Mouse (Mus musculus): ENCODE data around the gene Zzef1.

Zzef1 gene

DNA sequence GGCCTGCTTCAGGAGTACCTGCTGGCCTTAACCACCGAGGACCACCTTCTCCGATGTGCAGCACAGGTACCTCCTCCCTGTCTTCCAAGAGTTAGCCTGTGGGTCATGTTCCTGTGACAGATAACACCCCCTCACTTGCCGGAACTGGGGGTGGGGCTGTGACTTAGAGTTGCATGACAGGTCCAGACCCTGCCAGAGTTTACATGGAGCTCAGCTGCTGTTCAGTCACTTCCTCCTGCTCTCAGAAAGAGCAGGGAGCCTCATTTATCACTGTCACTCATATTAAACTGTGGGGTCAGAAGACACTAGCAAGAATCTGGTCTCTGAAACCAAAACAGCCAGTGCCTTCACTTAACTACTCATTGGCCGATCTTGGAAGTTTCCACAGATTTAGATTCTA is 127.1 kb downstream of the Zzef1 start:
- no peak for DNase-seq

GRCm38 (mm10) chr11:72924458-72924857 is 128.4 kb downstream of the Zzef1 start:
- no peak for DNase-seq

DNA sequence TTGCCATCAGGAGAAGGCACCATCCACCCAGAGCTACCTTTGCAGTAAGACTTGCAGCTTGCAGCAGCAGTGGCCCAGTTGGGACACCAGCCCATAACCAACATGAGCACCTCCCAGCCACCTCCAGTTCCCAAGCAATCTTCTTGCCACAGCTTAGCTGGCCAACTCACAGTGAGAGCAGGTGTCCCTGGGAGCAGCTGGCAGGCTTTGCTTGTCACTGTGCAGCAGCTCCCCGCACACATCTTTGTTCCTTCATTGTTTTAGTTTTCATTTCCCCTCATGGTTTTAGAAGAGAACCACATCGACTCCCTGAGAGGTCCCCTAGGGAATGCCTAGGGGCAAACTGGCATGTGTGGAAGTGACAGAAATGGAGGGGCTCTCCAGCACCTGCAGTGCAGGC is 129.0 kb downstream of the Zzef1 start:
- DNase-seq: no peak

GRCm38 (mm10) chr11:72926226-72926890 is 130.3 kb downstream of the Zzef1 start:
- peak; percentile 34 for DNase-seq

DNA sequence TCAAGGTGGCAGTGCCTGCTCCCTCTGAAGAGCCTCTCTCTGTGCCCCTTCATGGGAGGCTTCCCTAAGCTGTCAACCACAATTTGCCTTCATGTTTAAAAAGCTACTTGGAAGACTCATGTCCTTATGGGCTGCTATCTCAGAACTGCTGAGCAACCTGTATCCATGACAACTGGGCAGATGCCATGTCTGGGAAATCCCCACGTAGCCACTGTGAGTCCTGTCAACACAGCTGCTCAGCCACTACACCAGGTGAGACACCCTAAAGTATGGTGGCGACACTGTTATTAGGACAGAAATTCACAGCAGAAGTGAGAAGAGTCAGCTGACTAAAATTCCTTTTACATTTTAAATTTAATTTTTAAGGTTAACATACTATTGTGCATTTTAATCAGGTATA is 132.5 kb downstream of the Zzef1 start:
- DNase-seq: no peak

DNA sequence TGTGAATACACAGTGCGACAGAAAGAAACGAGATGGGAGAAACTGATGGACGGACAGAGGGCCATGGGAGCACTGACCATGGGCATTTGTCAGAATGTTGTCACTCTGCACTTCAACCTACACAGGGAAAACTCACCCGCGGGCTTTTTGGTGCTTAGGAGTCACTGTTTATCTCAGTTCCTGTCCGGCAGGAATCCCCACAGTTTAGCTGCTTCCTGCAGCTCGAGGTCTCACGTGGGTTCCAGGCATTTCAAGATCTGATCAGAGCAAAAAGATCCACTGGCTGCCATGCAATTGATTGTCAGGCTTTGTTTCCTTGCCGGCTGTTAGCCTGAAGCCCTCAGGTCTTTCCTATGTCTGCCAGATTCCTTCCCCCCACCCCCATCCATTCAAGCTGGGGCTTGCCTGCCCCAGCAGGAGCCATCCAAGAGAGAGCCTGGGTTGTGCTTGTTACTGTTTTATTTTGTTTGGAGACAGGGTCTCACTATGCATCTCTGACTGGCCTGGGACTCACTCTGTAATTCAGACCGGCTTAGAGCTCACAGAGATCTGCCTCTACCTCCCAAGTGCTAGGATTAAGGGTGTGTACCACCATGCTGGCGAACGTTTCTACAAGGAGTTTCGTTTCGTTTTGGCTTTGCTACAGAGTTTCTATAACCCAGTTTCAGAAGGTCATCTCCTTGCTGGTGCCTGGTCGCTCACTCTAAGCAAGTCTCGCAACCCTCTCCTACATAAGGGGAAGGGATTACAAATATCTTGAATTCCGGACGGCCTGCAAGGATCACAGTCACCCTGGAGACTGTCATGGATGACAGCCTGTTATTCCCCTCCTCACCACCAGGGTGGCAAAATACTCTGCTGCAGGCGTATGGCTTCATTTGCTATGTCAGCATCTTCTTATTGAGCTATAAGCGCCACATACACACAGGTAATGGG is 144.4 kb downstream of the Zzef1 start:
- DNase-seq: no peak

DNA sequence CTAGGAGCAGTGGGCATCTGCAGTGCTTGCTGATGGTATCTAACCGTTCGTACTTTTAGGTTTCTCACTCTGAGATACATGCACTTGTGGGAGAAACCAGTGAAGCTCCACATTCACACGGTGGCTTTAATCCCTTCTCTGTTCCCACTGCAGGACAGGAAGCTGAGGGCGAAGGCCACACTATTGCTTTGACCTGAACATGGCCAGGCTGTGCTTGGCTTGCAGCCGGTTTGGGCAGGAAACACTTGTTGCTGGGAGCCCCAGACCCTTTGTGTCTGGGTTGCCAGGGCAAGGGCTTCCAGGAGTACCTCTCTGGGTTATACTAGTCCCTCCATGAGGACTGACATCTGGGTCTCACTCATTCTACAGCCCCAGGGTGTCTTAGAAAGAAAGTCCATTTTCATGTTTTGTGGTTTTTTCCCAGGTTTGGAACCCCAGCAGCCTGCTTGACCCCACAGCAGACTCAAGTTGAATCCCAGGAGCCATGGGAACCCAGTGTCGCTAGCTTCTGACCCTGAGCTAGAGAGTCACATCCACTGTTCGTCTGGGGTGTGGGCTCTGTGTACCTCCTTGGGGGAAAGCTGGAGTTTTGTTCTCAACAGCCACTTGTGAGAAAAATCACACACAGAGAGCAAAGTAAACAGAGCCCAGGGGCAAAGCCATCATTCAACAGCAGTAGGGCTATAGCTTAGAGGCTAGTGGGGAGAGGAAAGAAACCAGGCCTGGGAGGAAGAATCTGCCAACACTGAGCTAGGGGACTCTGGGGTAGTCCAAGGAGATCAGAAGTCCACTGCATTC is 149.2 kb downstream of the Zzef1 start:
- no peak for DNase-seq

GRCm38 (mm10) chr11:72945875-72946559 is 150.0 kb downstream of the Zzef1 start:
- DNase-seq: no peak

- DNase-seq: no peak
These were observed 150.6 kb downstream of the Zzef1 start for GRCm38 (mm10) chr11:72946560-72947119.

GRCm38 (mm10) chr11:72947840-72948239 is 151.8 kb downstream of the Zzef1 start:
- DNase-seq: no peak

- DNase-seq: no peak
These were observed 152.2 kb downstream of the Zzef1 start for GRCm38 (mm10) chr11:72948254-72948653.

DNA sequence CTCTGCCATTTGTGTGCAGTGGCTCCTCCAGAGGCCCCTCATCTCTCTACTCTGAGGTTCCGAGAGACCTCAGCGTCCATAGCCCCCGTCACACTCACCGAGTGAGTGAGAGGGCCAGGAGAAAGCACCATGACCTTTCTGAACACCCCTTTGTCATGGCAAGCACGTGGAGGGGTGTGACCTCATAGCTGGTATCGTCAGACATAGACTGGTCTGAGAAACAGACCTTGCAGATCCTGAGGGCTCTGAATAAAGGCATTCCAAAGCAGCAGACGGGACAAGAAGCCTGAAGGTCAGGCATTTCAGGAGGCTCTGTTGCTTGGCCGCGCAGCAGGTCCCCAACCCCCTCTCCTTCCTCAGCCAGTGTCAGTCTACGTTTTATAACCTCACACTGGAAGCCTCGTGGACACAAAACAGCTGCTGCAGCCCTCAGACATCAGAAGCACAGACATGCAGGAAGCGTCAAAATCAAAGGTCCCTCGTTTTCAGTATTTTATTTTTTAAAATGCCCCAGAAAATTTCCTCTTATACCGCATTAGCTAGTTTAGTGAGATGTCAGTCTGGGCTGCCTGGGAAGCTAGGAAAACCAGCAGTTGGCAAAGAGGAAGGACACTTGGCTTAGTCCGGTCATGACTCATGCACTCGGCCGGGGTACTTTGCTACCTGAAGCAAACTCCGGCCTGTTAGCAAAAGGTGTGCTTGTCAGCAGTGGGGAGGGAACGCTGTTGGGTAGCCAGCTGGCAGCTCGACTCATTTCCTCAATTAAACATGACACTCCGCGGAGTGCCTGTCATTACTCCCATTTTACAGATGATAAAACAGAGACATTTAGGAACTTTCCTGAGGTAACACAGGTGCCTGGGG is 155.3 kb downstream of the Zzef1 start:
- DNase-seq: no peak

- DNase-seq: no peak
These were observed 156.2 kb downstream of the Zzef1 start for GRCm38 (mm10) chr11:72952226-72952625.

DNA sequence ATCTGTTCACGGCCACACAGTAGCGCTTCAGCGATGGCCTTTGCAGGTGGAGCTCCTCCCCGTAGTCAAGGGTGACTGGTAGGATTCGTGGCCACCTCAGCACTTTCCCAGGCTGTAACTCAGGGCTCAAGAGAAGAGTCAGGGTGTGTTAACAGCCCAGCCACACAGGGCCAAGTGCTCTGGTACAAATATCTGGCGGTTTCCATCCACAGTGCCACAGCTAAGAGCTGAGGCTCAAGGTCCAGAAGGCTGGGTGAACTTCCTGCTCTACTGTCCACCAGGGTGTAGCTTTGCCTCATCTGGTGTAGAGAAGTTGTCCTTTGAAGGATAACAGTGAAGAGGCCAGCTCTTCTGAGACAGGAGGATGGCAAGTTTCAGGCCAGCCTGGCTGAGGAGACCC is 156.7 kb downstream of the Zzef1 start:
- DNase-seq: no peak

- no peak for DNase-seq
These were observed 157.1 kb downstream of the Zzef1 start for GRCm38 (mm10) chr11:72953116-72953439.

- DNase-seq: no peak
These were observed 157.6 kb downstream of the Zzef1 start for GRCm38 (mm10) chr11:72953440-72954151.

GRCm38 (mm10) chr11:72954216-72954615 is 158.2 kb downstream of the Zzef1 start:
- DNase-seq: no peak

GRCm38 (mm10) chr11:72955339-72955974 is 159.4 kb downstream of the Zzef1 start:
- DNase-seq: no peak

DNA sequence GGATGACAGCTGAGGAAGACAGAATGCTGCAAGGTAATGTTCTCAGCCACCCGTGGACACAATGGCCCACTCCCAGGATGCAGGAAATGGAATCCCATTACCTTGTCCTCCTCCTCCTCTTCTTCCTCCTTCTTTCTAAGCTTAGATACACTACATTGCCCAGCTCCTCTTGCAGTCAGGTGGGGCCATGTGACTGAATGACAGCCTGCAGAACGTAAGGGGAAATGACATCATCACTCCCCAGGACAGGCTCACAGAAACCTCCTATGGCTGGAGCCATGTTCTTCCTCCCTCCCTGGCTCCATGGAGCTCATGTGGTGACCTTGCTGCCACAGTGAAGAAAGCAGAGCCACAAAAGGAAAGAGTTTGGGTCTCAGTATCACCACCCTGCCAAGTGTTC is 161.3 kb downstream of the Zzef1 start:
- DNase-seq: no peak

- no peak for DNase-seq
These were observed 164.1 kb downstream of the Zzef1 start for GRCm38 (mm10) chr11:72959924-72960679.

Data from cerebellum, adult 11 months (tissue).